Mouse (Mus musculus): Measurements from ENCODE around the gene Tuft1.
"Not testable (repeated sequence)": the region's sequence is repeated elsewhere in the genome, so short reads cannot be mapped to it uniquely, and the experiment has no call there.

DNA sequence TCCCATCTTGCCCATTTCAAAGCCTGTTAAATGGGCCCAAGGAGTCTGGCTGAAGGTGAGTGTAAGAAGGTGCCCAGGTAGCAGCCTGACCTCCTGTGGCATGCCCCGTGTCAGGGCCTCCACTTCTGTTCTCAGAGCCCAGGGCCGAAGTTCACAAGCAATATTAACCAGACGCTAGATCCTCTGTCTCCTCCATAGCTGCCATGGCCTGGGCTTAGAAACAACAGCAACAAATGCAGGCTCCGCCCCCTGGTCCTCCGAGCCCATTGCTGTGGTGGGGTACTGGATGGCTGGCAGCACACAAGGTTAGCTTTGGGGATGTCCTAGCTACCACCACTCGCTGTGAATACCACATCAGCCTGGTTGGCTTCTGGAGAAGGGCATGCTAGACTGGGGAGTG lies 31.5 kb upstream of the Tuft1 start:
- not testable (repeated sequence) for TF ChIP-seq CTCF, POLR2A (IDR thresholded peaks at IDR 0.05; ENCODE audit: extremely low read depth, insufficient read depth, low read length)

All from cortical plate, adult 2 months (tissue).